Mouse (Mus musculus) retina, postnatal 1 day (tissue): Measurements from ENCODE around the gene Gaa.
A peak's percentile ranks its signal among the peaks of the same experiment; 100 is the strongest.
"Not testable (repeated sequence)": the region's sequence is repeated elsewhere in the genome, so short reads cannot be mapped to it uniquely, and the experiment has no call there.

ENCODE experiments used
- DNase-seq: peaks from one replicate; pipeline ENCODE4 v3.0.0-alpha.2; 2012

The Gaa gene

DNA sequence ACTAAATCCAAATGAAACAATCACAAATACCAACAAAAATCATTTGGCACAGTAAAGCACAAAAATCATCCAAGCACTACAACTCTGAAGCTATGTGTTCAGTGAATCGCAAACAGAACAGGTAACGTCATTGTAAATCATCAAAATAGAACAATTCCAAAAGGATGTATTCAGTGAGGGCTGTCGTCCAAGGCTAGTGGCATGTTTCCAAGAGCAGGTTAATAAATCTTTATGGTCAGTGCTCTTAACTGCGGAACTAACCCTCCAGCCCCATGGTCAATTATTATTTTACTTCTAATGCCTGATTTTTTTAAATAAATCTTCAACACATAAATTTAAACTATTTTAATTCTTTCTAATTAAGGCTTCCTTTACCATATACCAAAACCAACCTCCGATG, 11.1 kb upstream of the Gaa start:
- not testable (repeated sequence) for DNase-seq

GRCm38 (mm10) chr11:119258216-119258571, 9.5 kb upstream of the Gaa start:
- DNase-seq: no peak

GRCm38 (mm10) chr11:119258572-119259322, 8.9 kb upstream of the Gaa start:
- peak; percentile 79 for DNase-seq

DNA sequence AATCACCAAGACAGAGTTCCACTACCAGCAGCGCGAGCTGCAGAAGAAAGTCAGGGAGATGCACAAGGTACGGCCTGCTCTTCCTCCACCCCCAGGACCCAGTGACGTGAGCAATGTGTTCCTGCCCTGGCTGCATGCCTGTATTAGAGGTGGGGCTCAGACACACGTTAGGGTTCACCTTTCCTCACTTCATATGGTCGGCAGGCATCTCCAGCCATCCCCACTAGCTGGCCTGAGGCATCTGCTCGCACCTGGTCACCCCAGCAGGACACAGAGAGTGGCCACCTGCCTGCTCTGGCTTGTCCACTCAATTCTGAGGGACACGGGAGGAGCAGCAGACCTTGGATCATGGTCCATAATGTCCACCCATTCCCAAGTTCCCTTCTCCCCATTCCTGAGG, 7.7 kb upstream of the Gaa start:
- DNase-seq: no peak

DNA sequence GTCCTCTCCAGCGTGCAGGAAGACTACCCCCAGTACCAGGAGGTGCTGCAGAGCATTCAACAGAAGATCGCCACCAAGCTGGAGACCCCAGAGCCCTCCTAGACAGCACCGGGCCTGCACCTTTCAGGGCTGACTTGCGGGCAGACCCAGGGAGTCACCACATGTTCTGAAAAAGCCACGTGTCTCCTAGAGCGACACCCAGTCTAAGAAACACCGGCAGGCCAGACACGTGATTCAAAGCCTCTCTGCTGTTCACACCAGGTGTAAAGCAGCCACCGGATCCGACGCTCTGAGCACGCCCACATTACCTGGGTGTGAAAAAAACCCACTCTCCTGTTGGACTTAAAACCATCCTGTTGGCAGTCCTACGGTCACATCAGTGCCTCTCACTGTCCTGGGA, 3.3 kb upstream of the Gaa start:
- DNase-seq: no peak

DNA sequence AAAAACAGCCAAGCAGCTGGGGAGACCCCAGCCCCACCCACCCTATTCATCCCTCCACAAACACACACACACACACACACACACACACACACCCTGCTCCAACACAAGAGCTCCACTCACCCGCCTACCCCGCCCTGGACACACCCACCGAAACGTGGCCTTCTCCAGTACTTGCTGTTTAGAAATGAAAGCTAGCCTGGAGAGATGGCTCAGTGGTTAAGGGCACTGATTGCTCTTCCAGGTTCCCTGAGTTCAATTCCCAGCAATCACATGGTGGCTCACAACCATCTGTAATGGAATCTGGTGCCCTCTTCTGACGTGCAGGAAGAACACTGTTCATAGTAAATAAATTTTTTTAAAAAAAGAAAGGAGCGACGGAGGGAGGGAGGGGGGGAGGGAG, 1.9 kb upstream of the Gaa start:
- DNase-seq: peak; percentile 6

DNA sequence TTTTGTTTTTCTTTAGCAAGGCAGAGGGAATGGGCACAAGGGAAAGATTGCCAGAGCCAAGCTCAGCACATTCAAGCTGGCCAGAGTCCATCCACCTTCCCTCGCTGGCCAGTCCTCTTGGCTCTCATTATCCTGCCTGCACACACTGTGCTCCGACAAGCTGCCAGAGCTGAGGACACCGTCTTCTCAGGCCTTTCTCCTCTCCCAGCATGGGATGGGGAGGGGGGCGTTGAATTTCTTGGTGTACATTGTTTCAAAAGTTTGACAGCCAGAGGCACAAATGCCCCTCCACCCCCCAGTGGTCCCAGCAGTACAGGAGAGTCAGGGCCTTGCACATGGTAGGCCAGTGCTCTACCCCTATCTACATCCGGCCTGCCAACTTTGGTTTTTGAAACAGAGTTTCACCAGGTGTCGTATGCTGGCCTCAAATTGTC, 429 bp upstream of the Gaa start:
- no peak for DNase-seq

DNA sequence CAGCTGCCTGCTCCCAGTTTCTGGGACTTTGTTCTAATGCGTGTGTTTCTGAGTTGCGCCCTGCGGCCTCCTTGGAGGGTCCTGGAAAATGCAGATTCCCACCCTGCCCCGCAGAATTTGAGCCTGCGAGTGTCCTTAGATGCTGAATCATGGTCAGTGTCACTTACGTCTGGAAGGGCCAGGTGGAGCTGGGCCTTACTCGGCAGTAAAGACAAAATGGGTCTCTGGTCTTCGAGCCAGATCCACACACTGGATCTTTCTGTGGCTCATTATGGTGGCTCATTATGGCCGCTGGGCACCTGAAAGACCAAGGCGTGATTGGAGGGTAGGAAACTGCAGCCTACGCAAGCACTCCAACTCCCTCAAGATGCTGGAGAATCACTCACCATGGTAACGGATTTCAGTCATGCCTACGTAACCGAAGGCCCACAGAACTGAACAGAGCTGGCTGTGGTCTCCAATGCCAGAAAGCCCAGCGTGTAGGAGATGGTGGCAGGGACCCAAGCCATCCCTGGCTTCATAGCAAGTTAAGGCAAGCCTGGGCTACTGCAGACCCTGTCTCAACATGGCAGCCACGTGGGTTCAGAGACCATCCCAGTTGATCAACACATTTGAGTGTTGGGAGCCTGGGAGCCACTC, 989 bp downstream of the Gaa start:
- peak; percentile 35 for DNase-seq

GRCm38 (mm10) chr11:119272492-119272891, 4.8 kb downstream of the Gaa start:
- DNase-seq: not testable (repeated sequence)

GRCm38 (mm10) chr11:119273186-119273930, 5.7 kb downstream of the Gaa start:
- DNase-seq: peak; percentile 27

DNA sequence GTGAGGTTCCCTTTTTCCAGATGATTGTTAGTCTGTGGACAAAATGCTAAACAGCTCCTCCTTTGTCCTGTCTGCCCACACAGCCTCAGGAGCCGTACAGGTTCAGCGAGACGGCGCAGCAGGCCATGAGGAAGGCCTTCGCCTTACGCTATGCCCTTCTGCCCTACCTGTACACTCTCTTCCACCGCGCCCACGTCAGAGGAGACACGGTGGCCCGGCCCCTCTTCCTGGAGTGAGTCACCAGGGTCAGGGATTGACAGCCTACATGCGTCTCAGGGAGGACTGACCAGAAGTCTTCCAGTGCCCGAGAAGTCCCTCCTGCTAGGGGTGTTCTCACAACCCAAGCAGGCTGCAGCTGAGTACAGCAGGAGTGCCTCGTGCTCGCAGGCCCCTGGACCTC, 13.3 kb downstream of the Gaa start:
- no peak for DNase-seq

GRCm38 (mm10) chr11:119285791-119286527, 18.3 kb downstream of the Gaa start:
- DNase-seq: peak; percentile 41

DNA sequence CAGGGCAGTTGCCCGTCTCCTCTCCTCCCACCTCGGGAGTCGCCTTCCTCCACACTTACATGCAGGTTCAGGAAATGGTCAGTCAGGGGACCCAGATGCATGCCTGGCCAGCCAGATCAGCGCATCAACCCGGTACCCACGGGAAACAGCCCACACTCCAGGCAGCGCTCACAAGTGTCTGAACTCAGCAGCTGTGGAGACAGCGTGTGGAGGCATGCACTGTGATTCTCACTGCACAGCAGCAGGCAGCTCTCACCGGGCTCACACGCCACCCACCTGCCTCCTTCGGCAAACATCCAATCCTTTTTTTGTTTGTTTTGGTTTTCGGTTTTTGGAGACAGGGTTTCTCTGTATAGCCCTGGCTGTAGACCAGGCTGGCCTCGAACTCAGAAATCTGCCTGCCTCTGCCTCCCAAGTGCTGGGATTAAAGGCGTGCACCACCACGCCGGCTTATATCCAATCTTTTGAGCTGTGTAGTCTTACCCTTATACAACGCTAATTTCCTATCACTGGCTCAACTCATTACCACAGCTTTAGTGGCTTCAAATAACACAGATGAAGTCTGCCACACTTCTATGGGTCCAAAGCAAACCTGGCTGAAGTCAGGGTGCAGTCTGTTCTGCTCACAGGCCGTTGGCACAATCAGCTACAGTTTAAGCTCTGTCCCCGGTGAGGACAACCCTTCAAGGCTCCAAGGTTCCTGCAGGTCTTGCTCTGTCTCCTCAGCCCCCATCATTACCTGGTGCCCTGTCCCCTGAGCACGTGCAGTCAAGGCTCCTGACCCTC, 19.7 kb downstream of the Gaa start:
- no peak for DNase-seq

GRCm38 (mm10) chr11:119292861-119293260, 25.2 kb downstream of the Gaa start:
- not testable (repeated sequence) for DNase-seq

DNA sequence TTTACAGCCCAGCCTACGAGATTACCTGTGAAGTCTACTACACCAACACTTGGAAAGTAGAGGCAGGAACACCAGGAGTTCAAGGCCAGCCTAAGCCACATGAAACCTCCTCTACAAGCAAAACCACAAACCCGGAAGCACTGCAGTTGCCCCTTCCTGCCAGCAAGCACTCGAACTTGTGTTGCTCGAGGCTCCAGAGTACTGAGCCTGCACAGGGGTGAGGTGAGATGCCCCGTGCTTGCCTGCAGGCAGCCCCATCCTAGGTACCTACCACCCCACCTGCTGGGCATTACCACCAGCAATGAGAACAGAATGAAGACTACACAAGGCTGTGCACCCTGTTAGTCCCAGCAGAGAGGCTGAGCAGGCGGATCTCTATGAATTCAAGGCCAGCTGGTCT, 30.3 kb downstream of the Gaa start:
- DNase-seq: no peak

- no peak for DNase-seq
Observed at GRCm38 (mm10) chr11:119298917-119299316, 31.2 kb downstream of the Gaa start.

GRCm38 (mm10) chr11:119299391-119300245, 31.9 kb downstream of the Gaa start, which contains the start of gene Eif4a3:
Eif4a3 (minus strand) TSS chr11:119300089.
- DNase-seq: peak; percentile 99

GRCm38 (mm10) chr11:119300246-119300935, 32.7 kb downstream of the Gaa start:
- no peak for DNase-seq

DNA sequence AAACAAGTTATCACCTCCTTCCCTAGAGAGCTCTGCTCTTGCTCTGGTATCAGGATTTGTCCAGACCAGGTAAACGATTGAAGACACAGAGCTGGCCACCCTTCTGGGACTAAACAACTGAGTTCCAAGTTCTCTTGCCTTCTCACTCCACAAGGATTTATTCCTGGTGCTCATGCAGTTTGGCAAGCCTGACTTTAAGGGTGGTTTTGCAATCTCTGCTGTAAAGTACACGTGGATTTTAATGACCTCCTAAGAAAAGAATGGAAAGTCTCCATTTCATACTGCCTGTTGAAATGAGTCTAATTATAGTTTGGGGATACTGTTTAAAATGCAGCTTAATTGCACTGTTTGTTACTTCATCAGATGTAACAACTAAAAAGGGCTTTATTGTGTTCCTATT, 33.3 kb downstream of the Gaa start:
- no peak for DNase-seq

- peak; percentile 73 for DNase-seq
Observed at GRCm38 (mm10) chr11:119304904-119305712, 37.4 kb downstream of the Gaa start.
